ENCODE assay signal across 10 mouse cellular contexts in genomic region chr19:16529293-16529920, GRCm38 (mm10).
DNase-seq lines count a peak whose midpoint lies in the region; ATAC-seq and TF ChIP-seq lines count a peak whose summit lies in the region.
"Had no signal": no experiment of that assay in that cellular context is flagged by ENCODE, and none has a peak within 500 bp of the region (broad histone marks: within the 10 kb centered on the region; RNA-seq: fewer than 3 reads in every experiment).

No protein-coding gene starts in this region.

- no peak overlapping the region for H3K27ac ChIP-seq in cerebellum, adult 2 months (ENCODE audit: insufficient read depth, low read length)
- H3K27ac ChIP-seq in hindbrain, embryonic 12.5 days = no peak overlapping the region
- H3K27ac ChIP-seq: limb, embryonic 12.5 days had no signal

- H3K4me2 ChIP-seq in hindbrain, embryonic 12.5 days (replicated peaks) = no peak overlapping the region
- H3K4me2 ChIP-seq: limb, embryonic 12.5 days had no signal

- ATAC-seq in common myeloid progenitor, adult 5-6 weeks (replicated peaks; ENCODE audit: low read depth, poor library complexity, severe bottlenecking) = peak; percentile 80
- ATAC-seq in hindbrain, embryonic 12.5 days (ENCODE audit: low FRiP score) = no peak
- ATAC-seq in monocyte, adult 5-6 weeks (replicated peaks; ENCODE audit: insufficient number of reproducible peaks, low FRiP score, low TSS enrichment, poor library complexity, severe bottlenecking) = no peak

- TF ChIP-seq POLR2A in cerebellum, adult 2 months (IDR thresholded peaks at IDR 0.05; ENCODE audit: borderline replicate concordance, insufficient read depth, low read length) = no peak

- H3K4me3 ChIP-seq in cerebellum, adult 2 months (replicated peaks; ENCODE audit: insufficient read depth, low read depth, low read length) = no peak overlapping the region
- no peak overlapping the region for H3K4me3 ChIP-seq in hindbrain, embryonic 12.5 days
- H3K4me3 ChIP-seq: erythroblast, embryonic 14.5 days; limb, embryonic 12.5 days had no signal

- TF ChIP-seq CTCF in cerebellum, adult 2 months (IDR thresholded peaks at IDR 0.05; ENCODE audit: borderline replicate concordance, insufficient read depth, low read depth, low read length) = peak; percentile 18; the same call in 1 of the 2 replicates

- no peak overlapping the region for H3K9ac ChIP-seq in hindbrain, embryonic 12.5 days
- H3K9ac ChIP-seq: limb, embryonic 12.5 days had no signal

- DNase-seq in cerebellum, adult 2 months = no peak
- no peak for DNase-seq in cerebellum, adult 11-12 months
- peak; percentile 32 for DNase-seq in ovary, postnatal 36 days (ENCODE audit: low spot score)
- no peak for DNase-seq in ovary, adult 18-20 months (ENCODE audit: low spot score)
- DNase-seq in lung, postnatal 10 days = peak; percentile 68

- H3K36me3 ChIP-seq in hindbrain, embryonic 12.5 days = no peaks in the 10 kb centered on the region
- H3K36me3 ChIP-seq: limb, embryonic 12.5 days had no signal

- H3K4me1 ChIP-seq in cerebellum, adult 2 months (ENCODE audit: control insufficient read depth, insufficient read depth, low read length) = no peaks in the 10 kb centered on the region
- H3K4me1 ChIP-seq in hindbrain, embryonic 12.5 days = peaks cover 3% of the 10 kb centered on the region; the same call in 1 of the 2 replicates
- H3K4me1 ChIP-seq: limb, embryonic 12.5 days had no signal

- H3K9me3 ChIP-seq in hindbrain, embryonic 12.5 days (replicated peaks) = no peaks in the 10 kb centered on the region
- H3K9me3 ChIP-seq: limb, embryonic 12.5 days had no signal

- no peaks in the 10 kb centered on the region for H3K27me3 ChIP-seq in cerebellum, adult 2 months (ENCODE audit: control insufficient read depth, insufficient read depth, low read length)
- H3K27me3 ChIP-seq in hindbrain, embryonic 12.5 days = no peaks in the 10 kb centered on the region
- H3K27me3 ChIP-seq: limb, embryonic 12.5 days had no signal

Comparison
In these comparisons a context has a peak if more than half of its experiments do, and no peak if none do; other contexts are left out.
1. DNase-seq: peak in ovary, postnatal 36 days (single experiment) and lung, postnatal 10 days (single experiment); none in cerebellum, adult 2 months (0 of 2), cerebellum, adult 11-12 months (single experiment) and ovary, adult 18-20 months (single experiment).